Mouse (Mus musculus) megakaryocyte-erythroid progenitor cell, adult 5-6 weeks (primary cell): ENCODE results near the gene B020031M17Rik. TPM values are rescaled to one million over a fixed set of nuclear protein-coding genes. Genes with fewer than 3 reads are reported as not detected.

Experiments used
- total RNA-seq, 2 experiments: library from RNA; stranded (forward) in 1 of 2; stranded (reverse) in 1 of 2; fragments of 200-1000, 215-1000 nt in 1 of 2; fragments of >200 nt in 1 of 2; fragmentation: Nextera tagmentation in 1 of 2; gene quantifications; 2 replicates each; pipeline ENCODE4 v1.2.3; 2014 to 2017

Gene B020031M17Rik
- total RNA-seq, 2 experiments from 2014 or later: not detected

Other genes with a start within 250 kb of the B020031M17Rik start
- gene Nim1k, start 194.9 kb downstream of the B020031M17Rik start, total RNA-seq (2014; fragmentation: Nextera tagmentation): 0.37 TPM in 1 of 2 replicates, not detected in the other
- gene Nim1k, start 194.9 kb downstream of the B020031M17Rik start, total RNA-seq (2017): 0.33 and 0.50 TPM in 2 replicates
- 56.9 and 62.1 TPM in 2 replicates for gene Zfp131, start 159.9 kb downstream of the B020031M17Rik start, total RNA-seq (2014; fragmentation: Nextera tagmentation)
- gene Zfp131, start 159.9 kb downstream of the B020031M17Rik start, total RNA-seq (2017): 60.7 and 71.0 TPM in 2 replicates
- gene AF067063, start 120.6 kb downstream of the B020031M17Rik start, total RNA-seq (2014; fragmentation: Nextera tagmentation): not detected in 2 replicates
- gene AF067063, start 120.6 kb downstream of the B020031M17Rik start, total RNA-seq (2017): not detected in 2 replicates
- gene D13Ertd608e, start 114.8 kb downstream of the B020031M17Rik start, total RNA-seq (2014; fragmentation: Nextera tagmentation): not detected in 2 replicates
- not detected in 2 replicates for gene D13Ertd608e, start 114.8 kb downstream of the B020031M17Rik start, total RNA-seq (2017)
- not detected in 2 replicates for gene Tcstv1, start 56.0 kb downstream of the B020031M17Rik start, total RNA-seq (2014; fragmentation: Nextera tagmentation)
- not detected in 2 replicates for gene Tcstv1, start 56.0 kb downstream of the B020031M17Rik start, total RNA-seq (2017)
- gene Gm21761, start 21.5 kb downstream of the B020031M17Rik start, total RNA-seq (2014; fragmentation: Nextera tagmentation): not detected in 2 replicates
- gene Gm21761, start 21.5 kb downstream of the B020031M17Rik start, total RNA-seq (2017): not detected in 2 replicates
- gene Gm36079, start 76.2 kb upstream of the B020031M17Rik start, total RNA-seq (2014; fragmentation: Nextera tagmentation): not detected in 2 replicates
- not detected in 2 replicates for gene Gm36079, start 76.2 kb upstream of the B020031M17Rik start, total RNA-seq (2017)
- 3.7 TPM in 1 of 2 replicates, not detected in the other for gene Gm21188, start 101.4 kb upstream of the B020031M17Rik start, total RNA-seq (2014; fragmentation: Nextera tagmentation)
- gene Gm21188, start 101.4 kb upstream of the B020031M17Rik start, total RNA-seq (2017): 0.99 TPM in 1 of 2 replicates, not detected in the other
- gene Gm20767, start 189.4 kb upstream of the B020031M17Rik start, total RNA-seq (2014; fragmentation: Nextera tagmentation): not detected in 2 replicates
- gene Gm20767, start 189.4 kb upstream of the B020031M17Rik start, total RNA-seq (2017): not detected in 2 replicates
- not detected in 2 replicates for gene Gm21818, start 221.6 kb upstream of the B020031M17Rik start, total RNA-seq (2014; fragmentation: Nextera tagmentation)
- not detected in 2 replicates for gene Gm21818, start 221.6 kb upstream of the B020031M17Rik start, total RNA-seq (2017)